Mouse (Mus musculus) right cerebral cortex, postnatal 4 days (tissue): ENCODE data around the gene Washc2.
"Not testable (repeated sequence)": the region's sequence is repeated elsewhere in the genome, so short reads cannot be mapped to it uniquely, and the experiment has no call there.

Experiments
- DNase-seq: peaks from one replicate; pipeline ENCODE4 v3.0.0-alpha.2; 2022

Gene Washc2

DNA sequence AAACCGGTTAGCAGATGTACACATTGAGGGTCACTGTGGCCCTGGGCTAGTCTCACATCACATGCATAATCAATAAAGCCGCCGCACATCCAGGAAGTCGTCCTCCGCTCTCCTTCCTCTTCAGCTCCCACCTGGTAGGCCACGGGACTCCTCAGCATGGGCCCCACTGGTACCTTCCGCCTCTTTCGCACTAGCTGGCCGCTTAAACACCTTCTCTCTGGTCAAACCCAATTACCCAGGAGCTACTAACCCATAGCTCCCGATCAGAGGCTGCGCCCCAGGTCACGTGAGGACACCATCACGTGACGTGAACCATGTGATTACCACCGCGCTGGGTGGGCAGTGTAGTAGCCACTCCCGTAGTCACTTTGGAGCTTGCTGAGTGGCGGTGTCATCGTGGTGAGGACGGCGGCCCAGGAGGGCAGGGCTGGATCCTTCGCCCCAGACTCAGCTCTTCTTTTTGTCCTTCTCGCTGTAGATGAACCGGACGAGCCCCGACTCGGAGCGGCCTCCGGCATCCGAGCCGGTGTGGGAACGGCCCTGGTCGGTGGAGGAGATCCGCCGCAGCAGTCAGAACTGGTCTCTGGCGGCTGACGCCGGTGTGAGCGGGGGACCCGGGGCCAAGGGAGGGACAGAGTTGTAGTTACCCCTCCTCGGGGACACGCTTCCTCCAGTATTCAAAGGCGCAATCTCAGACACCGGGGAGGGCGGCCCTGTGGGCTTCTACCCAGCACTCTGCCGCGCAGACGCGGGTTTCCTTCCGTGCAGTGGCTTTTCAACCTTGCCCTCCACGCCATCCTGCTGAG lies at the start of gene Washc2:
TSS of gene Washc2 (plus strand) at position 310 of the 806 bp plus-strand sequence.
- peak; percentile 90 for DNase-seq

DNA sequence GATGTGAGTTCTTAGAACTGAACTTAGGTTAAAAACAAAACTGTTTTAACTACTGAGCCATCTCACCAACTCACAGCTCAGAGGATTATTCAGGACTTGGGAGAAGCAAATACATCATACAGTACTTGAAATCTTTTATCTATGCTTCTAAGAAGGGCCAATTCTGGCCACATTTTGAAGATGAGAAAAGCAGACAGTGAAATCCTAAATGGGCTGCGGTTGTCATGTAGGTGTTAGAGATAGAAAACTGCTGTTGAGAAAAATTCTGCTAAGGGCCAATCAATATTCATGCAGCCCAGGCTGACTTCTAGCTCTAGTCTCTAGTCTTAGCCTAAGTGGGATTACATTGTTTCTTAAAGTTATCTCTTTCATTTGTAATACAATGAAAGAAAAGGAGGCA lies 41.5 kb upstream of the Washc2 start:
- DNase-seq = no peak

DNA sequence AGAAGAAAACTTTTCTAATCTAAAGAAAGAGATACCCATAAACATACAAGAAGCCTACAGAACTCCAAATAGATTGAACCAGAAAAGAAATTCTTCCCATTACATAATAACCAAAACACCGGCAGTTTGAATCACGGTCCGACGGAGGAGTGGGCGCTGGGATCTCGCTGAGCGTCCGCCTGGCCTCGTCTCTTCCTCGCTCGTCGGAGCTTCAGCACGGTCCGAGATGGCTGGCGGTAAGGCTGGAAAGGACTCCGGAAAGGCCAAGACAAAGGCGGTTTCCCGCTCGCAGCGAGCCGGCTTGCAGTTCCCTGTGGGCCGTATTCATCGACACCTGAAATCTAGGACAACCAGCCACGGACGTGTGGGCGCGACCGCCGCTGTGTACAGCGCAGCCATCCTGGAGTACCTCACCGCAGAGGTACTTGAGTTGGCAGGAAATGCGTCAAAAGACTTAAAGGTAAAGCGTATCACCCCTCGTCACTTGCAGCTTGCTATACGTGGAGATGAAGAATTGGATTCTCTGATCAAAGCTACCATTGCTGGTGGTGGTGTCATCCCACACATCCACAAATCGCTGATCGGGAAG lies 34.2 kb upstream of the Washc2 start:
- DNase-seq = not testable (repeated sequence)

DNA sequence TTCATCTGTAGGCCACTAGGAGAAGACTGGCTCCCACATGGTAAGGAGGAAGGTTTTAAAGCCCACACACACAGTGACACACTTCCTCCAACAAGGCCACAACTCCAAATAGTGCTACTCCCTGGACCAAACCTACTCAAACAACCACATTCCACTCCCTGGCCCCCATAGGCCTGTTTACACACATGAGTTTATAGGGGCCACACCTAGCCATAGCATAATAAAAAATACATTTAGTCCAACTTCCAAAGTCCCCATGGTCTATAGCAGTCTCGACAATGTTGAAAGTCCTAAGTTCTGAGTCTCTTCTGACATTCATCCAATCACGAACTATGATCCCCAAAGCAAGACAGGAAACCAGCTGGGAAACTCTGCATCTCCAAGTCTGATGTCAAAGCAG lies 29.5 kb upstream of the Washc2 start:
- no peak for DNase-seq

DNA sequence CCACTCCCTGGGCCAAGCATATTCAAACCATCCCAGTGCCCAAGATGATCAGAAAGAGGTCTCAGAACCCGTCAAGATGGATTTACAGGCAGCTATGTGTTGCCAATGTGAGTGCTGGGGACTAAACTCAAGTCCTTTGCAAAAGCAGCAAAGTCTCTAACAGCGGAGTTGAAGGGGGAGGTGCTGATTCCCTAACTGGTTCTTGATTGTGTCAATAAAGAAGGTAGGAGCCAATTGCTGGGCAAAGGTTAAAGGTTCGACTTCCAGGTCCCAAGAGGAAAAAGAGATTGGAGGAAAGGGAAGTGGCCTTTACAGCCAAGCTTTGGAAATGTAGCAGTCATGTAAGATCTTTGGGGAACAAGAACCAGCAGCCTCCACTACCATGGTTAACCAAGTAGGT lies 27.1 kb upstream of the Washc2 start:
- no peak for DNase-seq

DNA sequence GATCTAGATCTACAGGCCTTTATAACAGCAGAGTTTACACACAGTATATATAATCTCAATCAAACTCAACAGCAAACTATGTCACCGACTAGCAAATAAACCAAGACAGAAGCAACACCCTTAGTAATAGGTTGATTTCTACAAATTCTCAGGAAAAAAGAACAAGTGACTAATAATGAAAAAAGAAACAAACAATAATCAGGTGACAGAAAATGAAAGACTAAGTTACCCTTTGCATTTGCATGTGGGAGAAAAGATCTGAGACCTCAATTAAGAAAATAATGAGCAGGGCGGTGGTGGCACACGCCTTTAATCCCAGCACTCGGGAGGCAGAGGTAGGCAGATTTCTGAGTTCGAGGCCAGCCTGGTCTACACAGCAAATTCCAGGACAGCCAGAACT lies 24.3 kb upstream of the Washc2 start:
- no peak for DNase-seq

DNA sequence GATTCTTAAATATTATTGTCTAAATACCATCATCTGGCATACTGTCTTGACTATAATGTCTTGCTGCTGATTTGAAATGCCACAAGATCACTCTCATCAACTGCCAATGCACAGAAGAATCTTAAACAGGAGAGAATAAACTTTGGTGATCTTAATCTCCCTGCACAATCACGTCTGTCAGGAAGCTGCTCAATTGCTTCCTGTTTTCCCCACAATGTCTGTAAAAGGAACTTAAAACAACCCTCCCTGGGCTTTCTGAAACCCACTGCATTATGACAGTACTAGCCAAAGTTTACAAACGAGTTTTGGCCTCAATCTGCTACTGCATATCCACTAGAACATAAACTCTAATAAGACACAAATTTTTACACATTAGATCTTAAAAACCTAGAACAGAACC lies 21.4 kb upstream of the Washc2 start:
- DNase-seq = no peak

DNA sequence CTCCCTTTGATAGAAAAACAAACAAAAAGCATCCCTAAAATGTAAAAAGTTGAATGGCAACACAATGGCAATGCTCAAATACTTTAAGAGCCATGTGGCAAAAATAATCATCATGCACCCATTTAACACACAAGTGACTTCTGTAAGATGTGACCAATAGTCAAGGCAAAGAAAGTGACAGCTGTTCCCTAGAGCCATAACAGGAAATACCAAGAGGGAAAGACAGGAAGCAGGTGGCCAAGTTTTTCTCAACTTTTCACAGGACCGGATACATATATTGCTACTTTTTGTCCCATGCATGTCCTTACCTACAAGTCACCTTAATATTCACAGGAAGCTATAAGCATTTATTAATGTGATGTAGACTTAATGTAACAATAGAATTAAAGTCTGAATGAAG lies 18.4 kb upstream of the Washc2 start:
- no peak for DNase-seq

DNA sequence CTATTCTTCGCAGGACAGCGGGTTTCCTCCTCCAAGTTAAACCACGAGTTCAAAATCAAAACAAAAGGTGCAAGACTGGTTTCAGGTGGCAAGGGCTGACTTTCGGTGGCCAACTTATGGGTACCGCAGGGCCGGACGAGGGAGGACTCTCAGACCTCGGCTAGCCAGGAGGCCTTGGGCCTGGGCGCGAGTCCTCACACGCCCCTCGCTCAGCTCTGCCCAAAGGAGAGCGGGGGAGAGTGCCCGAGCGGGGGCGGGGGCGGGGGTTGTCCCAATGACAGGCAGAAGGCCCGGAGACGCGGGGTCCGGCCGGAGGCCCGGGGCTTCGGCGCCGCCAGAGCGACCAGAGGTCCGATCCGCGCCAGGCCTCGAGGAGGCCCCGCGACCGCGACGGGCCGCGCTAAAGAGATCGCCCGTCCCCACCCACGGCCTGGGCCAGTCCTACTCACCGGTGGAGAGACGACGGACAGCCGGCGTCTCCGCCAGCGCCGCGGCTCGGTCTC lies 15.0 kb upstream of the Washc2 start:
- peak; percentile 46 for DNase-seq

DNA sequence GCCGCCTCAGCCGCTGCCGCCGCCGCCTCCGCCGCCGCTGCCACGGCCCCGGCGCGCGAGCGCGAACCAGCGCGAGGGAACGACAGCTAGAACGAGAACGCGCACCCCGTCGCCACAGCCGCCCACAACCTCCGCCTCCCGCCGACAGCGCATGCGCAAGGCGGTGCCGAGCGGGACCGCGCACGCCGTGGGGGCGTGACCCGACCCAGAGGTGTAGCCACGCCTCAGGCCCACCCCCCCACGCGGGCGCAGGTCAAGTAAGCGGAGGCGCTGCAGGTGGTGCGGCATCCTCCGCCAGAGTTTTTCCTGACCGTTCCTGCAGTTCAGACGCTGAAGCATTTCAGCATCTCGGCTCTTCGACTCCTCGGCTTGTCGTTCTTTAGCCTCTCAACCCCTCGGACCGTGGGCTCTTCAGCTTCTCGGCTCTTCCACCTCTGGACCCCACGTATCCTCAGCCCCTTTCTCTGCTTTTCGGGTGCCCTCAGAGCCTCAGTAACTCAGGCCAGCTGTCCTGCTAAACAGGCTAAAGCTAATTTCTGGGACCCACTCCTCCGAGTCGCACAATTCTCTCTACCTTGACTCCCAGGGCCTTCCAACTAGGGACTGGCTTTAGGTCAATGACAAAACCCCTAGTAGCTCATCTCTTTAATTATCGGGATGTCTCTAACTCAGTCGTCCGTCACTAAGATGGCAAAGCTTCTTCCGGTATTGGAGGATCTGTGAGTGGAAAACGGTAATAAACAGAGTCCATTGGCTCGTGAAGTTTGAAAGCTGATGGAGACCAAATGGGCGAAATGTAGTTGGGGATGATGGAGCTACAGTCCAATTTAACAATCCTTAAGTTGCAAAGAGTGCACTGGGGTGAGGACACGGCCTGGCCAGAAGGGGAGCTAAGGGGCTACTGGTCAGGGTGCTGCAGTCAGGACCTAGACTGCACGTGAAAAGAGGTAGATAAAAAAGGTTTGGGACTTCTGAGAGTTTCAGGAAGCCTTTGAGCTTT lies 14.1 kb upstream of the Washc2 start, which contains the start of gene Tmcc1:
TSS of gene Tmcc1 (minus strand) at position 93 of the 1,000 bp plus-strand sequence.
- peak; percentile 98 for DNase-seq

DNA sequence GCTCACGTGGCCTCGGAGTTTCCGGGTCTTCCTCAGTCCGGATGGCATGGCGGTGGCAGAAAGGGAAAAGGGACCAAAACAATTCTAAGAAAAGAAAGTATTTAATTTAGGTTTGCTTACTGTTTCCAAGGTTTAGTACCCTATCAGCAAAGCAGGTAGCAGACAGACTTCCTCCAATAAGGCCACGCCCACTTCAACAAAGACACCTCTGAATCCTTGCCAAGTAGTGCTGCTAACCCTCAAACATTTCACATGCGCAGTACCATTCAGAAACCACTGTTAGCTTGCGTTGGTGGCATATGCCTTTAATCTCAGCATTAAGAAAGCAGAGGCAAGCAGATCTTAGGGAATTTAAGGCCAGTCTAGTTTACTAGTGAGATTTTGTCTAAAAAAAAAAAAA lies 12.0 kb upstream of the Washc2 start:
- DNase-seq = no peak

DNA sequence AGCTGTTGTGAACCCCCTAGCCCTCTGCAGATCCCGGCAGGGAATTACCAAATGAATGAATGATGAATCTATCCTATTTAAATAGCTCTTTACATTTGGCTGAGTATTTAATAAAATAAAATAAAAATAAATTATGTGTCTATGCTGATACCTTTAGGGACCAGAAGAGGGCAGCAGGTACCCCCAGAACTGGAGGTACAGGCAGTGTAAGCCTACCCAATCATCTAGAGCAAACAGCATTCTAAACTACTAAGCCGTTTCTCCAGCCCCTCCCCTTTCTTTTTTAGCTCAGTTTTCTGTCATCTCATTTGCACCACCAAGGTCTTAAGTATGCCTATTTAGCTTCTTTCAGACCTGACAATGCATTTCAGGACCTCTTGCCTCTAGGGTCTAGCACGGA lies 9.7 kb upstream of the Washc2 start:
- DNase-seq = no peak

DNA sequence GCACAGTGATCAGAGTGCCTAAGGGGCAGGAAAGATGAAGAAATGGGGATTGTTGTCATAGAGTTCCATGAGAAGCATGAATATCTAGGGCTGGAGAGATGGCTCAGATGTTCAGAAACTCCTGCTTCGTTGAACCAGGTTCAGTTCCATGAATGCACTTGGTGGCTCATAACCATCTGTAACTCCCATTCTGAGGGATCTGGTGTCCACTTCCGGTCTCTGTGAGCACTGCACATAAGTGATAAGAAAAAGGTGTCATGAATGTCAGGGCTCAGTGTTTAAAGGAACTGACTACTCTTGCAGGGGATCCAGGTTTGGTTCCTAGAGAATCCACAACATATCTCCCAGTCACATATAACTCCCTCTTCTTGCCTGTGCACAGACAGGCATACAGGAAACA lies 8.2 kb upstream of the Washc2 start:
- no peak for DNase-seq

DNA sequence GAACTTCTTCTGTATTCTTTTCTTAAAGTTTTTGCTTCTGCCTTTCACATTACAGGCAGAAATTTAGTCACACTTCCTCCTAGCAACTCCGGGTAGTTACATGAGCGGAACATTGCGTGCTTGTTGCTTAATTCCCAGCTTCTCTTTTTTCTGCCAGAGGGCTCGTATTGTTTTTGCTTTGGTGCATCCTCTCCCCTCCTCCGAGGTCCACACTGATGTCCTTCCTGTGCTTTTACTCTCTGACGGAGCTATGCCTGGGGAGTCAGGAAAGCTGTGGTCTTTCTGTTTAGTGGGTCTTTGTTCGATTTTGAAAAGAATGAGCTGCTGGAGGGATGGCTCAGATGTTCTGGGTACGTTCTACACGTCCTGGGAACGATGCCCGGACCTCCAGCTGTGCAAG lies 19.9 kb downstream of the Washc2 start:
- DNase-seq = no peak

DNA sequence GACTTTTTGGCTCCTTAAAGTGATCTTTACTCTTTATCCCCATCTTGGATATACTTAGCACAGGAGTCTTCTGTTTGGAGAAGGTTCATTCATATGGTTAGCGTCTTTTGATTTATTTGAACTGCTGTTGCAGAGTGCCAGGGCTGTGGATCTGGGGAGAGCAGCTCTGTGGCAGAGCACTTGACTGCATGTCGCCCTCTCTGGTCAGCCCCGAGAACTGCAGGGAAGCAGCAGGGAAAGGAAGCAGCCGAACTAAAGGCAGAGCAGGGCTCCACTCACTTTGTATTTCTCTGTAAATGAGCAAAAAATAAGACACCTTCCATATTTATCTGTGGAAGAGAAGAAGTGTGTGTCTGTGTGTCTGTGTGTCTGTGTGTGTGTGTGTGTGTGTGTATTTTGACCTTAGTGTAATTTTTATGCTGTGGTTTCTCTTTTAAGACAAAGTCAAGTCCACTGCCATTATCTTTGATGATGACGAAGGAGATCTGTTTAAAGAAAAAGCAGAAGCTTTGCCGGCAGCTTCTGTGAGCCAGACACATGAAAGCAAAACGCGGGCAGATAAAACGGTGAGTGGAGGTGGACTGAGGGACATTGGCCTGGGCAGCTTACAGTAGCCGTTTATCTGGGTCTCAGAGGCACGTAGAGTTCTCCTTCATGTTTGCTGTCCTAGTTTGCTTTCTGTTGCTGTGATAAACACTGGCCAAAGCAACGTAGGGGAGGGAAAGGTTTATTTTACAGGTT lies 21.1 kb downstream of the Washc2 start:
- peak; percentile 74 for DNase-seq

DNA sequence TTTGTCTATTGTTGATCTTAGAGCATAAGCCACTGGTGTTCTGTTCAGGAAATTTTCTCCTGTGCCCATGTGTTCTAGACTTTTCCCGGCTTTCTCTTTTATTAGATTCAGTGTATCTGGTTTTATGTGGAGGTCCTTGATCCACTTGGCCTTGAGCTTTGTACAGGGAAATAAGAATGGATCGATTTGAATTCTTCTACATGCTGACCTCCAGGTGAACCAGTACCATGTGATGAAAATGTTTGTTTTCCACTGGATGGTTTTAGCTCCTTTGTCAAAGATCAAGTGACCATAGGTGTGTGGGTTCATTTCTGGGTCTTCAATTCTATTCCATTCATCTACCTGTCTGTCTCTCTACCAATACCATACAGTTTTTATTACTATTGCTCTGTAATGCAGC lies 27.0 kb downstream of the Washc2 start:
- not testable (repeated sequence) for DNase-seq

DNA sequence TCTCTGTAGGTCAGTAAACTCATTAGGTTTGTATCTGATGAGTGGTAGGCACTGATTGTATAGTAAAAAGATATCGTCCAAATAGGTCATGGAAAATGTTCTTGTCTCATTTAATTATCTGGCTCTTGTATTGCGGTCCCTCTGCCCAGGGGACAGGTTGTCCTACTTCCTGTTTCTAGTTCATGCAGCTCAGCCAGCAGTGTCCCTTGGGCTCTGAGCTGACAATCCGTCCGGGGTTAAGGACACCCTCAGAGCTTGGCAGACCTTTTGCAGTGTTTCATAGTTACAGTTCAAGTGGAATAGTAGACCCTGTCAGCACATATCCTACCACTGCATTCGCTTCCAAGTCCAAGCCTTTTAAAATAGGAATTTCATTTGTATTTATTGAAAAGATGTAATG lies 27.5 kb downstream of the Washc2 start:
- no peak for DNase-seq

DNA sequence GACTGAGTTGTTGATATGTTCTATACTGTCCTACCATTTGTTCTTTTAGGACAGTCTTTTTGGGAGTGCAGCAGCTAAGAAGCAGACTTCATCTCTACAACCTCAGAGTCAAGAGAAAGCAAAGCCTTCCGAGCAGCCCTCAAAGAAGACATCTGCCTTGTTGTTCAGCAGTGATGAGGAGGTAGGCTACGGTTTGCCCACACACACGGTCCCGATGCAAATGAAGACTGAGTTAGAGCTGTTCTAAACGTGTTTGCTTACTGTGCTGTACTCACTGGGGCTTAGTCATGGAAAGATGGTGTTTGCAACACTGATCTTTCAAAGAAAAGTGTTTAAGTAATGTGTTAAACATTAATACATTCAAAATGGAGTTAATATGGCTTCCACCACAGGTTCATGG lies 30.2 kb downstream of the Washc2 start:
- no peak for DNase-seq

DNA sequence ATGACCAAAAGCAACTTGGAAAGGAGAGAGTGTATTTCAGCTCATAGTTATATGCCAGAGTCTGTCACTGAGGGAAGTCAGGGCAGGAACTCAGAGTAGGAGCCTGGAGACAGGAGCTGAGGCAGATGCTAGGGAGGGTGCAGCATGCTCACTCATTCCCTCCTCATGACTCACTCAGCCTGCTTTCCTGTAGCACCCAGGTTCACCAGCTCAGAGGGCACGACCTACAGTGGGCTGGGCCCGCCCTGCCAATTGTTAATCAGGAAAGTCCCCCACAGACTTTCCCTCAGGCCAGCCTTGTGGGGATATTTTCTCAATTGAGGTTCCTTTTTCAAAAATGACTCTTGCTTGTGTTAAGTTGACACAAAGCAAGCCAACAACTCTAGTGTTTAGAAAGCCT lies 32.5 kb downstream of the Washc2 start:
- no peak for DNase-seq

DNA sequence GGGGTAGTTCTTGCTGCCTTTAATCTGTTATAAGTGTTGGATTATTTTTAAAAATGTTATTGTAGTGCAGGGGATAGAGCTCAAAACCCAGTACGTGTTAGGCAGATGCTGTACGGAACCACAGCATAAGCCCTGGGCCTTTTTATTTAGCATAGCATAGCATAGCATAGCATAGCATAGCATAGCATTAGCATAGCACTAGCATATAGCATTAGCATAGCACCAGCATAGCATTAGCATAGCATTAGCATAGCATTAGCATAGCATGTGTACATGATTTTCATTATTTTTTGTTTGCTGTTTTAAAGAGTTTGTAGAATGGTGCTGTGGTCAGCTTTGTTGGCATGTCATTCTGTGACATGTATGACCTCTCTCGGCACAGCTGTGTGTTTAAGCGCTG lies 51.8 kb downstream of the Washc2 start:
- DNase-seq = no peak

DNA sequence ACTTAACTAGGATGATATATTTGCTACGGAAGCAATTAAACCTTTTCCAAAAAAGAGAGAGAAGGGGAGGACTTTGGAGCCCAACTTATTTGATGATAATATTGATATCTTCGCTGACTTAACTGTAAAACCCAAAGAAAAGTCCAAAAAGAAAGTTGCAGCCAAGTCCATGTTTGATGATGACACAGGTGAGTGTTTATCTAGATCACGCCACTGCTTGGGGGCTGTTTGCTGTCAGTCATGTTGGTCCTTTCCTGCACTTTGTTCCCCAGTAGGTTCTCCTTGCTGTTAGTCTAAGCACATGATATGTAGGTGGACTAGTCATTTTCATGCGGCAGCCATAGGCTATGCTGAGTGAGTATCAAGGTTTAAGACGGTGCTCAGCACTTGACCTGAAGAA lies 52.6 kb downstream of the Washc2 start:
- DNase-seq = no peak

DNA sequence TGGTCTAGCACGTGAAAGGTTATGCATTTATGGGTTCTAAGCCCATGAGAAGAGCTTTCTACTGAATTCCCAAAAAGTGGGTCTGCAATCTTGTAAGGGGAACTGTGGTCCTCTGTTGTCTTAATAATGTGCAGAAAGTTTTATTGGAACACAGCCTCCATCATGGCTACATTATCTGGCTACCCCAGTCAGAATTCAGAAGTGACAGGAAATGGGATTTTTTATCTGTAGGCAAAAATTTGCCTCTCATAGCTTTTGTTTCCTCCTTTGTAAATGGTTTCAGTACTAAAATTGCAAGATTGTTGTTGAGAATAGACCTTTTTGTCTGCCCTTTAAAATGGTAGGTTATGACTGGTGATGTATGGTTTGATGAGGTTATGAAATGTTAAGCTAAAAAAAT lies 55.0 kb downstream of the Washc2 start:
- no peak for DNase-seq
